18 mouse cellular contexts compared by ENCODE assay signal in genomic region chr11:62977176-62977575, GRCm38 (mm10). TPM values are rescaled to one million over a fixed set of nuclear protein-coding genes. Genes with fewer than 3 reads are reported as not detected.
"Had no signal": no experiment of that assay in that cellular context is flagged by ENCODE, and none has a peak within 500 bp of the region (broad histone marks: within the 10 kb centered on the region; RNA-seq: fewer than 3 reads in every experiment).

No protein-coding gene starts in this region.

- H3K36me3 ChIP-seq: limb, embryonic 13.5 days; midbrain, embryonic 10.5 days; neural tube, embryonic 13.5 days; stomach, embryonic 15.5 days had no signal

- H3K27ac ChIP-seq: kidney, postnatal 0 days; layer of hippocampus, adult 2 months; limb, embryonic 13.5 days; liver, embryonic 14.5 days; midbrain, embryonic 10.5 days; neural tube, embryonic 13.5 days; stomach, embryonic 15.5 days had no signal

- H3K4me3 ChIP-seq: layer of hippocampus, adult 2 months; limb, embryonic 13.5 days; midbrain, embryonic 10.5 days; neural tube, embryonic 13.5 days; stomach, embryonic 15.5 days had no signal

- H3K27me3 ChIP-seq: limb, embryonic 13.5 days; neural tube, embryonic 13.5 days; stomach, embryonic 15.5 days had no signal

- H3K9me3 ChIP-seq: midbrain, embryonic 10.5 days; stomach, embryonic 15.5 days had no signal

- DNase-seq: kidney, adult 9 months; kidney, postnatal 36 days; left cerebral cortex, postnatal 4 days; lung, adult 18-20 months; lung, postnatal 4 days; midbrain, embryonic 14.5 days; retina, postnatal 1 day; thymus, postnatal 36 days had no signal

- H3K4me2 ChIP-seq: limb, embryonic 13.5 days; neural tube, embryonic 13.5 days; stomach, embryonic 15.5 days had no signal

- H3K4me1 ChIP-seq: midbrain, embryonic 10.5 days; neural tube, embryonic 13.5 days; stomach, embryonic 15.5 days had no signal

- H3K9ac ChIP-seq: limb, embryonic 13.5 days; liver, embryonic 14.5 days; neural tube, embryonic 13.5 days; stomach, embryonic 15.5 days had no signal

RNA-seq across cellular contexts. Expression of gene Cdrt4, which starts 26.2 kb away (rescaled TPM):
- polyA plus RNA-seq: liver, adult 2 months; liver, embryonic 14.5 days; midbrain, embryonic 10.5 days; midbrain, embryonic 14.5 days; neural tube, embryonic 13.5 days; spleen, adult 2 months; thymus, postnatal 0 days had no signal
